Mouse (Mus musculus) lung, postnatal 0 days (tissue): Measurements from ENCODE around the gene Prtg.

ENCODE experiments used
- CTCF ChIP-seq: IDR thresholded peaks from 2 replicates; pipeline ENCODE4 v1.5.1; 2016; ENCODE audit warnings: antibody characterized with exemption, mild to moderate bottlenecking
- EP300 ChIP-seq: IDR thresholded peaks from 2 replicates; pipeline ENCODE4 v1.6.1; 2016; ENCODE audit warnings: antibody characterized with exemption, mild to moderate bottlenecking, control low read depth

GRCm38 (mm10) chr9:72782121-72782520, 24.6 kb upstream of the Prtg start:
- no peak for TF ChIP-seq EP300
- no peak for TF ChIP-seq CTCF
